Mouse (Mus musculus) lung, embryonic 15.5 days (tissue): ENCODE data around the gene Rhog. TPM values are rescaled to one million over a fixed set of nuclear protein-coding genes. Genes with fewer than 3 reads are reported as not detected.

ENCODE experiments used
- ATAC-seq: fragments of 200-750 bp; cut with Nextera tagmentation; 2 replicates; pipeline ENCODE4 v1.8.0; 2017; ENCODE audit warnings: moderate number of reproducible peaks, borderline replicate concordance; ENCODE audit not compliant: low FRiP score, low TSS enrichment; ENCODE audit errors: extremely low read depth
- H3K27ac ChIP-seq: fragments of 300-500 bp; sonication (generic); 2 replicates; pipeline ENCODE4 v1.5.1; 2015; ENCODE audit warnings: moderate library complexity, mild to moderate bottlenecking, inconsistent platforms
- H3K27me3 ChIP-seq: fragments of 300-500 bp; sonication (generic); 2 replicates; pipeline ENCODE4 v1.6.1; 2015; ENCODE audit warnings: inconsistent platforms
- H3K36me3 ChIP-seq: fragments of 300-500 bp; sonication (generic); 2 replicates; pipeline ENCODE4 v1.6.1; 2015; ENCODE audit warnings: inconsistent platforms
- H3K4me1 ChIP-seq: fragments of 300-500 bp; sonication (generic); 2 replicates; pipeline ENCODE4 v1.6.1; 2015; ENCODE audit warnings: inconsistent platforms
- H3K4me2 ChIP-seq: fragments of 300-500 bp; sonication (generic); 2 replicates; pipeline ENCODE4 v1.6.1; 2015; ENCODE audit warnings: inconsistent platforms, mild to moderate bottlenecking, moderate library complexity
- H3K4me3 ChIP-seq: fragments of 300-500 bp; sonication (generic); 2 replicates; pipeline ENCODE4 v1.5.1; 2015; ENCODE audit warnings: mild to moderate bottlenecking, inconsistent platforms
- H3K9ac ChIP-seq: fragments of 300-500 bp; sonication (generic); 2 replicates; pipeline ENCODE4 v1.6.1; 2015; ENCODE audit warnings: inconsistent platforms
- H3K9me3 ChIP-seq: fragments of 300-500 bp; sonication (generic); 2 replicates; pipeline ENCODE4 v1.6.1; 2016; ENCODE audit warnings: inconsistent platforms
- WGBS: fragments of 180-500 bp; shearing (Covaris S2); methylation state at CpG from one replicate; pipeline ENCODE4 v1.1.7; 2015; 5-methylcytosine and 5-hydroxymethylcytosine counted together
- polyA plus RNA-seq: library from polyadenylated mRNA; unstranded; fragments of >200 nt; fragmentation: Nextera tagmentation; extraction: Ambion mirVana; gene quantifications from 2 replicates; pipeline ENCODE4 v1.2.1, GENCODE M21; 2015

Gene Rhog
- polyA plus RNA-seq, 1 experiment from 2014 or later: 74.5 TPM

DNA sequence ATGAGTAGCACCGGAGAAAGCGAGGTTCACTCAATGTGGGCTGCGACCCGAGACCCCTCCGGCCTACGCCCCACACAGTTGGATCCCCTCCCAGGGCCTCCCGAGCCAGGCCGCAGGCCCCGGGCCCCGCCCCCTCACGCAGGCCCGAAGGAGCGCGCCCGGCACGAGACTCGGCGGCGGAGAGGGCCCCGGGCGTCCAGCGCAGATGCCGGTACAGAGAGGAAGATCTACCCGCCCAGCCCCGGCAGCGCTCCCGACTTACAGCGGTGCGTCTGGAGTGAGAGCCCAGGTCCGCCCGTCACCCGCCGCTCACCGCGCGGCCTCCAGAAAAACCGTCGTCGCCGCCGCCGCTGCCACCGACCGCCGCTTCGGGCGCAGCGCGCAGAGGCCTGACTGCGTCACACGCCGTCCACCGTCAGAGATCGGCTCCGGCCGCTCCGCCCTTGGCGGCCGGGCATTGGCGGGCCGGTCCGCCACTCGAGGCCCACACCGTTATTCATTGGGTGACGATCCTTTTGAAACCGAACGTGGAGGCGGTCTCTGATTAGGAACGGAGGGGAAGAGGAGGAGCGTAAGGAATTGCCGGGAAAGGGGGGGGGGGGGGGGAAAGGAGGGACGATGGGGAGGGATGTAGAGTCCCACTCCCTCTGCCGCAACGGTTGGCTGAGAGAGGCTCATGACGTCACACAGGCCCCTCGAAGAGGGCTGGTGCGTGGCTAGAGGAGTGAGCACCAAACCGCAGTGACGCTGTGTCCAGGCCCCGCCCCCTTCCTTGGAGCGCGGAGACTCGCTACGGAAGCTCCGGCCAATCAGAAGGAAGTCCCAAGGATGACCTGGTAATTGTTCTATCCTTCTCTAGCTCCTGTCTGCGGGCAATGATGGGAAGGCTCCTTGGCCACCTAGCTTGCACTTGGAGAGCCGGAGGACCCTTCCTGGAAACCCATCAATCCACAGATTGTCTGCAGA lies 45.8 kb downstream of the Rhog start, which contains the start of the genes Nup98 and Pgap2:
Nup98 (minus strand) TSS at position 421 of the 966 bp plus-strand sequence.
Pgap2 (plus strand) TSS at position 453 of the 966 bp plus-strand sequence.
- Histone ChIP-seq H3K9me3 (no peaks in the 10 kb centered on the region), H3K27me3 (no peaks in the 10 kb centered on the region), H3K4me3 (peak within 1 kb of the TSS; percentile 96), H3K4me1 (peaks cover 14% of the 10 kb centered on the region), H3K36me3 (no peaks in the 10 kb centered on the region), H3K27ac (peak within 1 kb of the TSS; percentile 94), H3K9ac (peak within 1 kb of the TSS; percentile 89), H3K4me2 (peak within 1 kb of the TSS; percentile 64)
- WGBS: under 1% methylated on average over 87 of the region's 87 CpGs
- peak; percentile 99 for ATAC-seq

DNA sequence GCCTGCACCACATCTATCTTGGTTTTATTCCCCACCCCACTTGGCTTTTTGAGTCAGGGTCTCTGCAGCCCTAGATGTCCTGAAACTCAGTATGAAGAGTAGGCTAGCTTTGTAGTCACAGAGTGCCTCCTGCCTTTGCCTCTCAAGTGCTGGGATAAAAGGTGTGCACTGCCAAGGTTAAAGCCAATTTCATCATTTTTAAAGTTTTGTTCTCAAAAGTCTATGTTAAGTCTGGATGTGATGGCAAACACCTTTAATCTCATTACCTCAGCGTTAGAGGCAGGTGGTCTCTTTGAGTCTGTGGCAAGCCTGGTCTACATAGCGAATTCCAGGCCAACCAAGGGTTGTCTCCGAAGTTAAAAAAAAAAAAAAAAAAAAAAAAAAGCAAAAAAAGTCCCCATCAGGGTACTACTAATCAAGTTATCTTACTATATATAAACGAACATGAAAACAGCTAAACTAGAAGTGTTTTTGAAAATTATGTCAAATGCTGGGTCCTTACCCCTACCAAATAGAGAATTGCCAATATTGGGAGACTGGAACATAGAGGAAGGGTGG lies 47.0 kb downstream of the Rhog start:
- Histone ChIP-seq H3K9ac (peak overlapping the region; percentile 89), H3K27ac (no peak overlapping the region), H3K36me3 (no peaks in the 10 kb centered on the region), H3K27me3 (no peaks in the 10 kb centered on the region), H3K4me3 (peak overlapping the region; percentile 96), H3K9me3 (no peaks in the 10 kb centered on the region), H3K4me1 (peaks cover 16% of the 10 kb centered on the region), H3K4me2 (peak overlapping the region; percentile 64)
- 33% methylated on average over 4 of the region's 4 CpGs for WGBS
- no peak for ATAC-seq

DNA sequence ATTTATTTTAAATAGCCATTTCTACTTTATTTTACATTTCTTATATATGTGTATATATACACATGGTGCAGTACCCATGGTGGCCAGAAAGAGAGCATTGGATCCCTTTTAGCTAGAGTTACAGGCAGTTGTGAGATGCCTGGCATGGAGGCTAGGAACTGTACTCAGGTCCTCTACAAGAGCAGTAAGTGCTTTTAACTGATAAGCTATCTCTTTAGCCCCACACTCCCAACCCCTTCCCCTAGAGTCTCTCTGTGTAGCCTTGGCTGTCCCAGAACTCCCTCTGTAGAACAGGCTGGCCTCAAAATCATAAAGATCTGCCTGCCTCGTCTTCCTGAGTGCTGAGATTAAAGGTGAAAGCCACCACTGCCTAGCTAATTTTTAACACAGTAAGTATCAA lies 50.2 kb downstream of the Rhog start:
- Histone ChIP-seq H3K9ac (no peak overlapping the region), H3K4me3 (no peak overlapping the region), H3K36me3 (no peaks in the 10 kb centered on the region), H3K9me3 (no peaks in the 10 kb centered on the region), H3K4me1 (peaks cover 16% of the 10 kb centered on the region), H3K27me3 (no peaks in the 10 kb centered on the region), H3K4me2 (no peak overlapping the region), H3K27ac (no peak overlapping the region)
- no peak for ATAC-seq
- 55% methylated on average over 1 of the region's 1 CpGs for WGBS

DNA sequence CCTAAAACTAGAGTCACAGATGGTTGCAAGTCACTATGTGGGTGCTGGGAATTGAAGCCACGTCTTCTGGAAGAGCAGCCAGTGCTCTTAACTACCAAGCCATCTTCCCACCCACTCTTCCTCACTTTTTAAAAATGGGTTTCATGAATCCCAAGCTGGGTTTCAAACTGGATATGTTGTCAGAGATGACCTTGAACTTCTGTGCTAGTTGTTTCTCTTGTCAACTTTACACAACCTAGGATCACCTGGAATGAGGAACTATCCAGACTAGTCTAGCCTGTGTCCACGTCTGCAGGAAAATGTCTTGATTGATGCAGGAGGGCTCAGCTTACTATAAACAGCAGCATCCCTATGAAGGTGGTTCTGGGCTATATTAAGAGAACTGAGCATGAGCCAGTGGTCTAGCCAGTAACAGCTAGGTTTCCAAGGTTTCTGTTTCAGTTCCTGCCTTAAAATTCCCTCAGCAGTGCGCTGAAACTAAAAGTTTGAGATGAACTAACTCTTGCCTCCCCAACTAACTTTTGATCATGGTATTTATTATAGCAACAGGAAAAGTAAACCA lies 51.5 kb downstream of the Rhog start:
- H3K27ac ChIP-seq: no peak overlapping the region
- WGBS: 78% methylated on average over 3 of the region's 3 CpGs

DNA sequence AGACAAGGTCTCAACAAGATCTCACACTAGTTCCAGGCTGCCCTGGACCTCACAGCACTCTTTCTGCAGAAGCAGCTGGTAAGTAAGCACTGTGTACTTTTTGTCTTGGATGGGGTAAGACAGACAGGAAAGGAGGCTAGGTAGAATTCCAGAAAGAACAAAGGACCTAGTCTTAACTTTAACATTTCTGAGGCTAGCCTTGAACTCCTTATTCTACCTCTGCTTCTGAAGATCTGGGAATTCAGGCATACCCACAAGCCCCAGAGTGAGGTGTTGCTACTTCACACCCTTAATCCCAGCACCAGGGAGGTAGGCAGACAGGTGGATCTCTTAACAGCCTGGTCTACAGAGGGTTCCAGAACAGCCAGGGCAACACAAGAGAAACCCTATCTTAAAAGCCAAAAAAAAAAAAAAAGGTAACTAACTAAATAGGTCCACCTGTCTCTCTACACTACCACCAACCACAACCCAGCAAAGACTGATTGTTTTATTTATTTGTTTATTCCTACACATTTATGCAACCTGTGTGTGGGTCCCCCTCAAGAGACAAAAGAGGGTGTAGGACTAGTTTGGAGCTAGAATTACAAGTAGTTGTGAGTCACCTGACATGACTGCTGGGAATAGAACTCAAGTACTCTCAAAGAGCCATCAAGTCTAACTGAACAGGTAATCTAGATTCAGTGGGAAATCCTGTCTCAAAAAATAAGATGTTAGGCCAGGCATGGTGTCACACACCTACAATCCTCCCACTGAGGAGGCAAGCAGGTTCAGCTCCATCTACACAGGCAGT lies 54.7 kb downstream of the Rhog start:
- Histone ChIP-seq H3K4me3 (no peak overlapping the region), H3K4me1 (0 out of 2 replicates have a peak, but pooled peaks cover 3% of the 10 kb centered on the region), H3K9me3 (no peaks in the 10 kb centered on the region), H3K27ac (no peak overlapping the region), H3K27me3 (no peaks in the 10 kb centered on the region), H3K36me3 (no peaks in the 10 kb centered on the region), H3K4me2 (no peak overlapping the region), H3K9ac (no peak overlapping the region)
- no peak for ATAC-seq

More for the DNA sequence above, 51.5 kb downstream of the Rhog start:
- Histone ChIP-seq H3K9ac (no peak overlapping the region), H3K4me2 (no peak overlapping the region), H3K4me1 (peaks cover 16% of the 10 kb centered on the region), H3K27me3 (no peaks in the 10 kb centered on the region), H3K9me3 (no peaks in the 10 kb centered on the region), H3K4me3 (no peak overlapping the region), H3K36me3 (no peaks in the 10 kb centered on the region)
- ATAC-seq: no peak

DNA sequence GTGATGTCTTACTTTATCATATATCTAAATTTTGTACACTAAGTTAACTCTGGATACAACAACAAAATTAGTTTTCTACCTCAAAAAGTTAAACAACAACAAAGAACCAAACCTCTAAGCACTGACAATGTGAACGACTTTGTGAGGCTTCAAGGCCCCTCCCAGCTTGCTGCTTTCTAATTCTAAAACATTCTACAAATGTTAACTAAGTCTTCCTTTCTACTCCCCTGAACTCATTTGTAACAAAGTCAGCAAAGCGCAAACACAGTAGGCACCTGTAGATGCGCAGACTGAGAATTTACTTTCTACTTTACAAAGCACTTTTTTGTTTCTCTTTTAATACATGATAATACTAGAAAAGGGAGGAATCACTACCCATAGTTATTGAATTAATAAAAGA lies 55.3 kb downstream of the Rhog start:
- Histone ChIP-seq H3K9ac (no peak overlapping the region), H3K27me3 (no peaks in the 10 kb centered on the region), H3K4me2 (no peak overlapping the region), H3K9me3 (no peaks in the 10 kb centered on the region), H3K4me1 (0 out of 2 replicates have a peak, but pooled peaks cover 3% of the 10 kb centered on the region), H3K36me3 (no peaks in the 10 kb centered on the region), H3K27ac (no peak overlapping the region), H3K4me3 (no peak overlapping the region)
- no peak for ATAC-seq
- 79% methylated on average over 3 of the region's 3 CpGs for WGBS

DNA sequence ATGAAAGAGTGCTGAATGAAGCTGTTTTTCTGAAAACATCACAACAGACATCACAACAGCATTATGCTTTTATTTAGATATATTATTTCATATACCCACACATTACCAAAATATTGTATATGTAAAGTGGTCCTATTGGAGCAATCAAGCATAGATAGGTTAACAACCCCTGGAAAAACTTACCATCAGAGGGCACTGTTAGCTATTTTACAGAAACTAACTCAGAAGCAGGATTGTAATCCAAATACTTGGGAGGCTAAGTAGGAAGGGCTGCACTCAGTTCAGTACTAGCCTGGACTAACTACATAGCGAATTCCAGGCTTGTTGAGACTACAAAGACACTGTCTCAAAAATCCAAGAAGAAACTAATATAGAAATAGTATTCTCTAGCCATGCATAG lies 63.5 kb downstream of the Rhog start:
- no peak overlapping the region for H3K4me3 ChIP-seq
- no peak overlapping the region for H3K4me2 ChIP-seq
- 88% methylated on average over 1 of the region's 1 CpGs for WGBS
- no peaks in the 10 kb centered on the region for H3K4me1 ChIP-seq
- ATAC-seq: no peak
- no peak overlapping the region for H3K9ac ChIP-seq
- no peaks in the 10 kb centered on the region for H3K9me3 ChIP-seq
- no peaks in the 10 kb centered on the region for H3K27me3 ChIP-seq
- peaks cover 66% of the 10 kb centered on the region for H3K36me3 ChIP-seq
- no peak overlapping the region for H3K27ac ChIP-seq

Other genes starting within 250 kb of the Rhog start
- 2.2 and 2.3 TPM in 2 replicates for gene Il18bp, start 237.4 kb downstream of the Rhog start, polyA plus RNA-seq
- 25.3 and 26.0 TPM in 2 replicates for gene Rnf121, start 190.6 kb downstream of the Rhog start, polyA plus RNA-seq
- gene Xndc1, start 190.5 kb downstream of the Rhog start, polyA plus RNA-seq: 32.3 and 34.4 TPM in 2 replicates
- gene Xntrpc, start 190.3 kb downstream of the Rhog start, polyA plus RNA-seq: 0.89 and 1.2 TPM in 2 replicates
- not detected in 2 replicates for gene Trpc2, start 172.9 kb downstream of the Rhog start, polyA plus RNA-seq
- 0.50 and 0.87 TPM in 2 replicates for gene Art1, start 154.3 kb downstream of the Rhog start, polyA plus RNA-seq
- gene Art5, start 146.6 kb downstream of the Rhog start, polyA plus RNA-seq: 1.4 and 1.5 TPM in 2 replicates
- gene Chrna10, start 139.2 kb downstream of the Rhog start, polyA plus RNA-seq: 0.16 TPM in 1 of 2 replicates, not detected in the other
- gene Nup98, start 45.9 kb downstream of the Rhog start, polyA plus RNA-seq: 33.8 and 35.3 TPM in 2 replicates
- gene Pgap2, start 45.8 kb downstream of the Rhog start, polyA plus RNA-seq: 81.0 and 91.8 TPM in 2 replicates
- gene Stim1, start 11.8 kb upstream of the Rhog start, polyA plus RNA-seq: 16.7 and 20.1 TPM in 2 replicates
- 179 and 180 TPM in 2 replicates for gene Rrm1, start 185.6 kb upstream of the Rhog start, polyA plus RNA-seq
- 0.17 and 0.31 TPM in 2 replicates for gene Olfr543, start 225.6 kb upstream of the Rhog start, polyA plus RNA-seq
- gene Olfr544, start 232.3 kb upstream of the Rhog start, polyA plus RNA-seq: 0.08 and 0.09 TPM in 2 replicates
- gene Olfr545, start 243.5 kb upstream of the Rhog start, polyA plus RNA-seq: not detected in 2 replicates